Mouse (Mus musculus) lung, embryonic 14.5 days (tissue): ENCODE data around the gene Tbc1d30. TPM values are rescaled to one million over a fixed set of nuclear protein-coding genes. Genes with fewer than 3 reads are reported as not detected.

ENCODE experiments used
- ATAC-seq: fragments of 200-750 bp; cut with Nextera tagmentation; 2 replicates; pipeline ENCODE4 v1.8.0; 2017; ENCODE audit warnings: mild to moderate bottlenecking, moderate TSS enrichment, moderate library complexity; ENCODE audit not compliant: insufficient read depth
- DNase-seq: peaks from one replicate; pipeline ENCODE4 v3.0.0-alpha.2; 2015
- H3K27ac ChIP-seq: fragments of 300-500 bp; sonication (generic); 2 replicates; pipeline ENCODE4 v1.5.1; 2014; ENCODE audit warnings: low read depth, mild to moderate bottlenecking, moderate library complexity
- H3K27me3 ChIP-seq: fragments of 300-500 bp; sonication (generic); 2 replicates; pipeline ENCODE4 v1.6.1; 2014; ENCODE audit warnings: low read length, control low read depth; ENCODE audit not compliant: insufficient read depth
- H3K36me3 ChIP-seq: fragments of 300-500 bp; sonication (generic); 2 replicates; pipeline ENCODE4 v1.6.1; 2014; ENCODE audit warnings: control low read depth; ENCODE audit not compliant: insufficient read depth
- H3K4me1 ChIP-seq: fragments of 300-500 bp; sonication (generic); 2 replicates; pipeline ENCODE4 v1.6.1; 2014; ENCODE audit warnings: antibody characterized with exemption, control low read depth; ENCODE audit not compliant: insufficient read depth
- H3K4me2 ChIP-seq: fragments of 300-500 bp; sonication (generic); 2 replicates; pipeline ENCODE4 v1.6.1; 2014; ENCODE audit warnings: mild to moderate bottlenecking
- H3K4me3 ChIP-seq: fragments of 300-500 bp; sonication (generic); 2 replicates; pipeline ENCODE4 v1.5.1; 2014; ENCODE audit warnings: low read depth, low read length
- H3K9ac ChIP-seq: fragments of 300-500 bp; sonication (generic); 2 replicates; pipeline ENCODE4 v1.6.1; 2014
- H3K9me3 ChIP-seq: fragments of 300-500 bp; sonication (generic); 2 replicates; pipeline ENCODE4 v1.6.1; 2016; ENCODE audit warnings: low read depth, low read length, control low read depth
- CTCF ChIP-seq: IDR thresholded peaks from 2 replicates; pipeline ENCODE4 v1.5.1; 2016; ENCODE audit warnings: antibody characterized with exemption, low read depth
- WGBS: fragments of 180-500 bp; shearing (Covaris S2); extraction: QIAGEN DNeasy Blood & Tissue Kit; methylation state at CpG from one replicate; pipeline ENCODE4 v1.1.7; 2014; 5-methylcytosine and 5-hydroxymethylcytosine counted together
- polyA plus RNA-seq: library from polyadenylated mRNA; unstranded; fragments of >200 nt; fragmentation: Nextera tagmentation; extraction: Ambion mirVana; gene quantifications from 2 replicates; pipeline ENCODE4 v1.2.1, GENCODE M21; 2014

The Tbc1d30 gene
- polyA plus RNA-seq: 1.7 and 2.5 TPM in 2 replicates

- Histone ChIP-seq H3K36me3 (no peaks in the 10 kb centered on the region), H3K9me3 (no peaks in the 10 kb centered on the region), H3K27me3 (peaks cover 33% of the 10 kb centered on the region), H3K4me3 (peak within 1 kb of the TSS; percentile 53), H3K4me1 (peaks cover 6% of the 10 kb centered on the region; the same call in 1 of the 2 replicates), H3K9ac (peak within 1 kb of the TSS; percentile 51), H3K27ac (peak within 1 kb of the TSS; percentile 58), H3K4me2 (peak within 1 kb of the TSS; percentile 90)
- peak; percentile 66 for DNase-seq
- no peak for TF ChIP-seq CTCF
- WGBS: under 1% methylated on average over 55 of the region's 61 CpGs
- peak; percentile 86 for ATAC-seq
Measured at GRCm38 (mm10) chr10:121351066-121351581, at the start of gene Tbc1d30. TSS of gene Tbc1d30 (minus strand) at chr10:121351278.

- DNase-seq (no peak), ATAC-seq (no peak)
- TF ChIP-seq CTCF: no peak
- Histone ChIP-seq H3K4me2 (no peak overlapping the region), H3K9me3 (no peaks in the 10 kb centered on the region), H3K27ac (no peak overlapping the region), H3K9ac (no peak overlapping the region), H3K36me3 (peaks cover 22% of the 10 kb centered on the region), H3K4me1 (peaks cover 5% of the 10 kb centered on the region; the same call in 1 of the 2 replicates), H3K4me3 (no peak overlapping the region), H3K27me3 (no peaks in the 10 kb centered on the region)
- WGBS: 79% methylated on average over 7 of the region's 7 CpGs
Measured at GRCm38 (mm10) chr10:121398599-121398998, 47.5 kb upstream of the Tbc1d30 start.

- Histone ChIP-seq H3K9me3 (no peaks in the 10 kb centered on the region), H3K9ac (no peak overlapping the region), H3K4me3 (no peak overlapping the region), H3K4me2 (no peak overlapping the region), H3K27me3 (no peaks in the 10 kb centered on the region), H3K27ac (no peak overlapping the region), H3K36me3 (peaks cover 50% of the 10 kb centered on the region), H3K4me1 (peaks cover 8% of the 10 kb centered on the region; the same call in 1 of the 2 replicates)
- WGBS: 71% methylated on average over 20 of the region's 20 CpGs
- ATAC-seq (no peak), DNase-seq (peak; percentile 39)
- TF ChIP-seq CTCF: no peak
Measured at GRCm38 (mm10) chr10:121395542-121396176, 44.6 kb upstream of the Tbc1d30 start.

GRCm38 (mm10) chr10:121394789-121395325 is 43.8 kb upstream of the Tbc1d30 start:
- 53% methylated on average over 18 of the region's 18 CpGs for WGBS
- no peak overlapping the region for H3K27ac ChIP-seq
- peaks cover 58% of the 10 kb centered on the region for H3K36me3 ChIP-seq
- H3K9me3 ChIP-seq: no peaks in the 10 kb centered on the region
- DNase-seq (peak; percentile 35), ATAC-seq (no peak)
- no peak overlapping the region for H3K4me3 ChIP-seq
- no peak for TF ChIP-seq CTCF
- no peaks in the 10 kb centered on the region for H3K27me3 ChIP-seq
- no peak overlapping the region for H3K4me2 ChIP-seq
- peaks cover 8% of the 10 kb centered on the region; the same call in 1 of the 2 replicates for H3K4me1 ChIP-seq
- H3K9ac ChIP-seq: no peak overlapping the region

- Histone ChIP-seq H3K4me3 (no peak overlapping the region), H3K27ac (0 out of 2 replicates have a peak overlapping the region, but pooled peaks have one; percentile 18), H3K4me2 (no peak overlapping the region), H3K27me3 (no peaks in the 10 kb centered on the region), H3K36me3 (peaks cover 64% of the 10 kb centered on the region), H3K9me3 (no peaks in the 10 kb centered on the region), H3K9ac (no peak overlapping the region), H3K4me1 (peaks cover 8% of the 10 kb centered on the region; the same call in 1 of the 2 replicates)
- 47% methylated on average over 6 of the region's 6 CpGs for WGBS
- peak; percentile 32 for DNase-seq
- TF ChIP-seq CTCF: no peak
- ATAC-seq: peak; percentile 27; the same call in 1 of the 2 replicates
Measured at GRCm38 (mm10) chr10:121394270-121394669, 43.2 kb upstream of the Tbc1d30 start.

GRCm38 (mm10) chr10:121391901-121392300 is 40.8 kb upstream of the Tbc1d30 start:
- WGBS: 96% methylated on average over 8 of the region's 8 CpGs
- no peak for ATAC-seq

GRCm38 (mm10) chr10:121390602-121391001 is 39.5 kb upstream of the Tbc1d30 start:
- H3K9me3 ChIP-seq: no peaks in the 10 kb centered on the region
- H3K9ac ChIP-seq: no peak overlapping the region
- H3K27ac ChIP-seq: no peak overlapping the region
- peaks cover 23% of the 10 kb centered on the region for H3K4me1 ChIP-seq
- H3K36me3 ChIP-seq: peaks cover 73% of the 10 kb centered on the region
- DNase-seq (no peak), ATAC-seq (no peak)
- H3K27me3 ChIP-seq: no peaks in the 10 kb centered on the region
- H3K4me3 ChIP-seq: no peak overlapping the region
- 54% methylated on average over 10 of the region's 10 CpGs for WGBS
- TF ChIP-seq CTCF: no peak
- H3K4me2 ChIP-seq: no peak overlapping the region

More at GRCm38 (mm10) chr10:121391901-121392300, 40.8 kb upstream of the Tbc1d30 start:
- Histone ChIP-seq H3K9me3 (no peaks in the 10 kb centered on the region), H3K9ac (no peak overlapping the region), H3K36me3 (peaks cover 84% of the 10 kb centered on the region), H3K4me3 (no peak overlapping the region), H3K27ac (no peak overlapping the region), H3K4me2 (no peak overlapping the region), H3K4me1 (peaks cover 11% of the 10 kb centered on the region; the same call in 1 of the 2 replicates), H3K27me3 (no peaks in the 10 kb centered on the region)
- TF ChIP-seq CTCF: no peak
- no peak for DNase-seq
